Mouse (Mus musculus) cerebellum, adult 11-12 months (tissue): ENCODE measurements around the gene Zc3h12c.
A peak's percentile ranks its signal among the peaks of the same experiment; 100 is the strongest.

Source experiments
- DNase-seq: peaks from one replicate; pipeline ENCODE4 v3.0.0; 2022

The Zc3h12c gene

DNA sequence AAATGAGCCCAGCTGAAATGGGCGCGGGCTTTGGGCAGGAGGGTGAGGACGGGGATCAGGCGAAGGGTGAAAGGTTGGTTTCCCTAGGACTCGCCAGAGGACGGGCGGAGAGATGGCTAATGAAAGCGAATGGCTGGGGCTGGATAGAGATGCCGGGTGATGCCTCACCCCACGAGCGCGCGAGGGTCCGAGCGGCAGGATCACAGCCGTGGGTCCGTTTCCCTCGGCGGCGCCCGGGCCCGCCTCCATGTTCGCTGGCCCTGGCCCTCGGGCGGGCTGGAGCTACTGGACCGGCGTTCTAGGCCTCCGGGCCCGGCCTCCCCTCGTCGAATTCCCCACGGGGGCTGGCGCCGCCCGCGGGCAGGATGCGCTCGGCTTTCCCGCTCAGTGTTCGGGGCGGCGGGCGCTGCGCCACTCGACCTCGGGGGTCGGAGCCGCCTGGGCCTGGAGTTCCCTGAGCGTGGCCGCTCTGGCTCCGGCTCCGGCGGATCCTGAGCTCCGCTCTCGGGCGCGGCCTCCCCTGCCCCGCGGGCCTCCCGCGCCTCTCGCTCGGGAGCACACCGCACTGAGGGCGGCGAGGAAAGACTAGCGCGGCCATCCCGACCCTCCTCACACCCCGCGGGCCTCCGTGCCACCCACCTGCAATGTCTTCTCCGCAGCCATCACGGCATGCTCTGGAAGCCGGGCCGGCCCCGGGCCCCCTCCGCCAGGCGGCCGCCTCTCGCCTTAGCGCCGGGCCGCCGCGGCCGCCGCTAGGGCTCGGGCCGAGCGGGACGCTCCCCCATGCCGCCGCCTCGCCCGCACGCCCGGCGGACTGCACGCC is at the start of gene Zc3h12c:
Zc3h12c (minus strand) TSS at position 710 of the 823 bp plus-strand sequence.
- DNase-seq = peak; percentile 58

DNA sequence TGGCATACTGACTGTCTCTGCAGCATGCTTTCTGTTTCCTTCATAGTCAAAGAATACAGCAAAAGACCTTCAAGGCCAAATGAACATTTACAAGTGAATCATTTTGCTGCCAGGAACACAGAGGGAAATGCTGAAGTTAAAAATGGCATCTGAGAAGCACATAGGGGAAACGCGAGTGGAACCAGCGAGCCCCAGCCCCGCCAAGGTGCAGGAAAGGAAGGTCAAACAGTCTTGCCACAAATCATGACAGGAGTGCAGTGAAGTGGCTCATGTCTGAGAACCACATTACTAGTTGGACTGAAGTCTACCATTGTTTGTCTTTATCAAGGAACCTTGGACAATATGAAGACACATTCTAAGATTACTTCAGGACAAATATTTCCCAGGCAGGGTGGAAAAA is 49.3 kb upstream of the Zc3h12c start:
- no peak for DNase-seq

DNA sequence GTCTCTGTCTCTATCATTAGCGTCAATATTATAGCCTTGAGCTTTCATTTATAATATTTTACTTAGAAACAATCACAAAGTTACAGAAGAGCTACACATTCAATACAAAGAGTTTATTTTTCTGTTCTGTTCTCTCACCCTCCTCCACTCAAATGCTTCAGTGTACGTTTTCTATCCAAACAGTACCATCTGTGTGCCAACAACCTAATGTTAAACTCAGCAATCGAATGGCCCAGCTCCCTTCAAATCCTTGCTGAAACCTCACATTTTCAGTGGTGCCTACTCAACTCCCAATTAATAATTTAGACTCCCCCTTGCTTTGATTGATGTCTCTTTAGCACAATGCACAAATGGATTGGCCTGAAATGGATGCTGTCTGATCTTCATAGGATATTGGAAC is 46.9 kb upstream of the Zc3h12c start:
- DNase-seq = no peak

DNA sequence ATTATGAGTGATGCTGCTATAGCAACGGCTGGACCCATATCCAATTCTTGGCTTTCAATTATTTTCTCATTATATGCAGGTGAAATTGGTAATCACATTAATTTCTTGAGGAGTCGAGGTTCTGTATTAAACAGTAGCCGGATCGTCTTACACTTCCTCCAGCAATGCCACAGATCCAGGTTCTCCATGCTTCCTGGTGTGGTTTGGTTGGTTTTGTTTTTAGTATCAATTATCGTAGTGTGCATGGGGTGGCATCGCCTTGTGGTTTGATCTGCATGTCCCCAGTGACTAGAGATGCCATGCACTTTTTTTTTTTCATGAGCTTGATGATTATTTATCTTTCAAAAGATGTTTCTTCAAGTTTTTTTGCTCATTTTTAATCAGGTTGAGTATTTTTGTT is 44.0 kb upstream of the Zc3h12c start:
- DNase-seq = no peak

DNA sequence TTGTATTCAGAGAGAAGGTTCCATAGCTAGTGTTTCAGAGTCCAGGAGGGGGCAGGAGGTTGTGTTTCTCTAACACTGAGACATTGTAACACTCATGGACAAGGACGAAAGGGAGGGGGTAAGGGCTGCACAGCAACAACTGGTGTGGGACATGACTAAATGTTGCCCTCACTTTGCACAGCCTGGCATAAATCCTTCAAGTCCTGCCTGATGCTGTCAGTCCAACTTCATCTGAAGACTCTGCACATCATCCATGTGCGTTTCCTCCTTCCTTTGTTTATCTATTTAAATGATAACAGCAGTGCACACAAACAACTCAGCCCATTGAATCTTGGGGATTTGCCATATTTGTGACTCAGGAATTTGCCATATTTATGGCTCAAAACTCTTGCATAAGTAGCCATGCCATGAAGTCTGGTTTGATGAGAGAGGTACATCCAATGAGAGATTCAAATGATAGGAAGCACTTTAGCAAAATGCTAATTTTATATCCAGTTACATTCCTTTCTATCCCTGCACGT is 40.2 kb upstream of the Zc3h12c start:
- no peak for DNase-seq

DNA sequence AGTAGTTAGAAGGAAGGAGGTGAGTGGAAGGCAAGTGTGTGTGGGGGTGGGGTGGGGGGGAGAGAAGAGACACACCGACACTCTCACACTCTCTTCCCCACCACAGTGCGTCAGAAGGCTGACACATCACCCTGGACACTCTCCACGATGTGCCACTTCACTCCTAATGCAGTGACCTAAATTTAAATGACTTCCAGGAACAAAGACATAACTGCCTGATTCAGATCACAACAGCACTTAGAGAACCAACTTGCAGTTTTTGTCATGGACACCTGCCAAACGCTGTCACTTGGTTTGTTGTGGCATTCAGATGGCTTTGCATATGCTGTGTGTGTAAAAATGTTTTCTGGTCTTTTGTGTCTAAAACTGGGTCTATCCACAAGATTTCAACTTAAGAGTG is 34.8 kb upstream of the Zc3h12c start:
- no peak for DNase-seq

DNA sequence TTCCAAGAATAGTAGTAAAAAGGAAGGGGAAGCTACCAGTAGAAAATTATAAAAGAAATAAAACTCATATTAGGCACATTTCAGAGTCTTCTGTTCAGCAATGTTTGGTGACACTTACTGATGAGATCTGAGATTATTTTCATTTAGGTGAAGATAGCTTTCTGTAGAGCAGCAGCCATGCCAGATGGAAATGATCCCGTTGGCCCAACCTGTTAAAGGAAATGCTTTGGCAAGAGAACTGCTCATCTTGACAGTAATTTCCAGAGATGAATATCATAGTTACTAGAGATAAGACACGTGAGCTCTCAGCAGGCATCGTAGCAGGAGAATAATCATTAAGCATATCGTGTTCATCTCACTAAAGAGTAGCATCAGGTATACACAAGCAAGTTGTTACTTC is 31.9 kb upstream of the Zc3h12c start:
- no peak for DNase-seq

DNA sequence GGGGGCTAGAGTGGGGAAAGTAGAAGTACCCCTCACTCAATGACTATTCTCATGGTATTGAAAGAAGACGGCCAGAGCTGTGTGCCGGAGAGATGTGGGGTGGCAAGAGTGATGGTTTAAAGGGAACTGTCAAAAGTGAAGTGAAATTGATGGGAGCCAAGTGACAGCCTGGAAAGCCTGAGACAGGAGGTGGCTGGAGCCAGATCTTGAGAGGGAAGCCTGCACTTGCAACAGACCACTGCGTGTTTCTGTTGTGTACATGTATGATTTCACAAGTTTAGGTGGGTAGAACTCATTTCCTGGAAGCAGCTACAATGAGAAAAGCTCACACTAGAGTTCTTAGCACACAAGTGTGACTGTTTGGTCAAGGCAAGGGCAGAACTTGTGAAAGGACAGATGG is 27.5 kb upstream of the Zc3h12c start:
- DNase-seq = no peak

DNA sequence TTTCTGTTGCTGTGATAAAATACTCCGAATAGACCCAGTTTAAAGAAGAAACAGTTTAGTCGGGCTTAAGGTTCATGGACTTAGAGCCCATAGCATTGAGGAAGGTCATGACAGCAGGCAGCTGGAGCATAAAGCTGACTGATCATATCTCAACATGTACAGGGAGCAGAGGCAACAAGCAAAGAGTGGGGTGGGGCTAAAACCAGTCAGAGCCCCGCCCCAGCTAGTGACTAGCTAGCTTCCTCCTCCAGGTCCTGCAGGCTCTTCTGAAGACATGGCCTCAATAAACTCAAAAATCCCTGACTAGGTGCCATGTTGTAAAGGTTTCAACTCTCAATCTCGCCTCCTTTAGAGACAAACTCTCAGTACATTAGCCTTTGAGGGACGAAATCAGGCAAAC is 25.5 kb upstream of the Zc3h12c start:
- DNase-seq = no peak

DNA sequence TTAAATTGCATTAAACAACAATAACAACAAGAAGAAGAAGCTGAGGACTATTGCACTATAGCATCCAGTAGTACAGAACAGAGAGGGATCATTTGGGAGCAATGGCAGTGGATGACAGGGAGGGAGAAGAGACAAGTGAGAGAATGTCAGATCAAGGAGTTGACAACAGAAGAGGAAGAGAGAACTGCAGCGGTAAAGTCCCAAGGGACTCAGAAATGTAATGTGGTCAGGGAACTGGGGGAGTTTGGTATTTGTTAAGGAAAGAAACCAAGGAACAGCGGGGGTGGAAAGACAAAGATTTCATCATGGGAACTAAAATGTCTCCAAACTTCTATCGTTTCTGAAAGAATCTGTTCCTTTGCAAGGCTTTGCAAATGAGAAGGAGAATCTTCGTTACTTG is 22.5 kb upstream of the Zc3h12c start:
- no peak for DNase-seq

DNA sequence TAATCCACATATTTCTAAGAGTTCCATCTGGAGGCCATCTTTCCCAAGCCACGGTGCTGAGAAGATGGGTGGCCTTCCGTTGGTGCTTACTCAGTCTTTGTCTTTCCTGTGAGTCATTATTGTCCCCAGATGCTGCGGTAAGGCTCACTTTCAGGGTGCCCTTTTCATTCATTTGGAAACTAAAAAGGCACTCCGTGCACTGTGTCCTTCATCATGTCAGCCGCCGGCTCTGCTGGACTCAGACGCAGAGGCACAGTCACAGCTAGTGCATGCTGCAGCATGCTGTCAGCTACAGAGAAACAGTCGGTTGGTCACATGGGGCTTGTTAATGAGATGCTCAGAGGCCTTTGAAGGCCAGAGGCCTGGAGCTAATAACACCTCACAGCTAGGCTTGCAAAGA is 19.7 kb upstream of the Zc3h12c start:
- no peak for DNase-seq

DNA sequence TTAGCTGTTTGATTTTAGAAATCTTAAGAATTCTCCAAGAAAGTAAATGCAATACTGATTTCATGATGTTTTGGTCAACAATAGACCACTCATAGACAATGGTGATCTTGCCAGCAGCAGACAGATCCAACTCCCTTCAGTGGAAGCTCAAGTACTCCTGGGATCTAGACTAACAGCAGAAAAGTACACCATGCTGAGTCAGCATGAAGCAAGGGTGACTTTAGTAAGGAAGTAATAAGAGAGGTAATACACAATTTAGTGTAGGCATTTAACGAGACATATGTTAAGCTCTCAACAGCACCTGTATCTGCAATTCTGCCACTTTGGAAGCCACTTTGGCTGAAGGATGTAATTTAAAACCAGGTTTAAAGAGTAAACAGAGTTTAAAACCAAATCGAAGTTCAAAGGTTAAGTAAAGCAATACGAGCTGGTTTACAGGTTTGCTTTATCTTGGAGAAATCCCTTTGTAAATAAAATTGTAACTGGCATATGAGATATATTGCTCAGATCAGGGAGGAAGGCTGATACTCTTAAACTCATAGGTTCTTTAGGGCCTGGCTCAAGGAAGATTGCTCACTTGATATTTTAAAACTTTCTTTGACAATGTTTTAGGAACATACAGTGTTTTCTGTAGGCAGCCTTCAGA is 18.0 kb upstream of the Zc3h12c start:
- no peak for DNase-seq

DNA sequence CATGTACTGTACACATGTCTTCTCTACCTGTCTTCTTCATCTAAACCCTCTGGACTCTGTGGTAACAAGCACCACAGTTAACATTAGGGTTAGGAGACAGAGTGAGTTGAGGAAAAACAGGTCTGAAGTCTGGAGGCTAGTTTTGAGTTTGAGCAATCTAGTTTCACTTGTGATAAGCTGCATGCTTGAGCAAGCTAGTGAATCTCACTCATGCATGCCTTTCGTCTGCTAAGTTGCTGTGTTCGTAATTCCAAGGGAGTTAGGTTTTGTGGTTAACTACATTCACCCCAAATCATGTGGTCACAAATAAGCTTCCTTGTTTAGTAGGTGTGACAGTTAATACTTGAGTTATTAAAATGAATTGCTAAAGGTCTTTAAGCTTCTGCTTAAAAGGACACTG is 13.0 kb upstream of the Zc3h12c start:
- DNase-seq = no peak

DNA sequence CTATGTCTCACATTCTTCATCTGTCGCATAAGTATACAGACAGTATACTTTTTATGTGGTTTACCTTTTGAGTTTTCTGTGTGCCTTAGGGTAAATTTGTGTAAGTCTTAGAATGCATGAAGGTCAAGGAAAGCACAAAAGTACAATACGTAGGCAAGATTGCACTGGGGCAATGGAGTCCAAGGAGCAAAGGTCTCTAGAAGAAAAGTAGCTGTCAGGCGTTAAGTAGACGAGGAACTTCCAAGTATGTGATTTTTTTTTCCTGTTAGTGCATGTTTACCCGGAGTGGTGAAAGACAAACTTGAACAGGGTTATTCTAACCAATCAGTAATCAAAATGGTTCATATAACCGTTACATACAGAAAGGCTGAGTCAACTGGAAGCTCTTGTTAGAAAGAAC is 12.5 kb upstream of the Zc3h12c start:
- no peak for DNase-seq

DNA sequence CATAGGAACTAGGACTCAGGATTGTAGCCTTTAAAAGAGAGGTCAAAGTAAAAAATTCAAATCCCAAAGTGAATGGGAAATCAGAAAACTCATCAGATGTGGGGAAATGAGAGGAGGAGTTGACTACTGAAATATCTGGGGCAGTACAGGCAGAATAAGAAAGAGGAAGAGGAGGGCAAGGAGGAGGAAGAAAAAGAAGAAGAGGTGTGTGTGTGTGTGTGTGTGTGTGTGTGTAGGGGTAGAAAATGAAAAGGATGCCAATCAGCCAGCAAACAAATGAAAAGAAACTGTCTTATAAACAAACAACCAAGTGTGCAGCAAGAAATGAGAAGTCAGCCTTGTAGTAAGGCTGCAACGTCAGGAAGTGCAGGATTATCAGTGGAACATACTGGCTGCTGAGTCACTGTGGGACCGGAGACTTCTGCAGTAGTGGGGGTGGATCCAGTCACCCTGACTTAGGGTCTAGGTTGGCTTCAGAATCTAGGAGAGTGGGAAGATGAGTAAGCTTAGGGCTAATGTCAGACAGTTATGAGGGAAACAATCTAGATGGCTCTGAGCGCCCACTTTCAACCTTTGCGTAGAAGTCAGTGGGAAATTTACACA is 7.0 kb upstream of the Zc3h12c start:
- no peak for DNase-seq

DNA sequence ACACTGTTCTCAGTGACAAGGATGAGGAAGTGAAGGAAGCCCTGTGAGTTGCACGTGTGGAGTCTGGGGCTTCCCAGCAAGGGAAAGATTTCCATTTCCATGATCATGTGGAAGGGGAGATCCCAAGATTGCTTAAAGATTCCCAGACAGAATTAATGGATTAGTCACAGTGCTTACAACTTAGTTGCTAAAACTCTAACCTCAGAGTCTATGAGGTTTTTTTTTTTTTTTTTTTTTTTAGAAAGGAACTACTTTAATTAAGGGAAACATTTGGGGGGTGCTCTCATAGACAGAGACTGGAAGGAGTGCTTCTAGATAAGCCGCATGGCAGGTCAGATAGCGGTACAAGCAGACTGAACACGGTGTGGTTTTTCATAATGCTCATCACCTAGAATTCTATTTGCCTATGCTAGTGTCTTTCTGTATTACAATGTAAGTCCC is 6.3 kb upstream of the Zc3h12c start:
- no peak for DNase-seq

DNA sequence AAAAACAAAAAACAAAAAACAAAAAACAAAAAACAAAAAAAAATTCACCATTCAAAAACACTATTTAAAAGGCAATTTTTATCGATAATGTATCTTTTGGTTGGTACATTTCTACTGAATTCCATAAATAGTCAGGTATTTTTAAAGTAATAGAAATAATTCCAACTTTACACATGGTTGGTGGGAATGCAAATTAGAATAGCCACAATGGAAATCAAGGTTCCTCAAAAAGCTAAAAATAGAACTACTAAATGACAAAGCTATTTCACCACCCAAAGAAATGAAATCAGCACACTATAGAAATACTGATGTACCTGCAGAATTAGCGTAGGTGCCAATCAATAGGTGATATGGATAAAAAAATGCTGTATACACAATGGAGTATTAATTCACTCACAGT is 5.6 kb upstream of the Zc3h12c start:
- no peak for DNase-seq

DNA sequence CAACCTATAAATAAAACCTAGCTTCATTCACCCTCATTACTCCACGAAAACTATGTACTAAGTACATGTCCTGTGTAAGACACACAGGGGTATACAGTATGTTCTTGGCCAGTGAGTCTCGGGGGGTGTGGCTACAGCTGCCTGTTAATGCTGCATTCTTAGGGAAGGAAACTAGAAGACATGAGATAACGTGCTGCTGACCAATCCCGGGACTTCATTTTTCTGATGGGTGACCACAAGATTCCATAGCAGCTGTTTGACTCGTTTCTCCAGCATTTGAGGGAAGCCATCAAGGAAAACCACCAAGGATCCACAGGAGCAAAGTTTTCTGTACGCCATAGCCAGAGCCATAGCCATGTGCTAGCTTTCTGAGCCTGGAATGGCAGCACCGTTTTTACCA is 4.2 kb upstream of the Zc3h12c start:
- DNase-seq = no peak

DNA sequence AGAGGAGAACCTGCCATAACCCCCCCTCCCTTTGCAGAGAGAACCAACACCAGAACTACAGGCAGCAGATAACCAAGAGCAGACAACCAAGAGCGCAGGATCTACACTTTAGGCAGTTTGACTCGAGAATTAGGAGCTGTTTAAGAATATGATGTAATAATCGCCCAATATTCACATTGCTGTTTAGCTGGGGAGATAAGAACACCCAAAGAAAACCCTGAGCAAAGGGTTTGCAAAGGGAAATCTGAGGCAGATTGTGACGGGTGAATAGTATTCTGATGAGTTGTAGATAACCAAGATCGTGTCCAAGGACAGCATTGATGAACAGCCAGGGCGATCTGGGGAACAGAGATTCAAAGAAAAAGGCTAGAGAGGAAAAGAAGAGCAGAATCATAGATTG is 2.3 kb upstream of the Zc3h12c start:
- DNase-seq = no peak

DNA sequence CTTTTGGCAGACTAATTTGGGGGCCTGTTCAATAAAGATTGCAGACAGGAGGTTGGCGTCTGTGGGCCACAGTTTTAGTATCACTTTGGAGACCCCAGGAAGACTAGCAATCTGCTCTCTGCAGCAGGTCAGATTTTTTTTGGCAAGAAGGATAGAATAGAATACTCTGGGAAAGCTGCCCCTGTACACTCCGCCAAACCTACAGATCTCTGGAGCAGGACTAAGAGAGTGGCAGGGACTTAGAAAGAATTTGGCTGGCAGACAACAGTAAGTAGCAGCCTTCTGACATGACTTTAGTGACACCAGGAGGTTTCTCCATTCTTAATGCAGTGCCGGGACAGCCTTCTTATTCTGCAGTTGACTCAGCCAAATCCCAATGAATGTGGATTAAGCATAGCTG is 1.8 kb upstream of the Zc3h12c start:
- DNase-seq = no peak

DNA sequence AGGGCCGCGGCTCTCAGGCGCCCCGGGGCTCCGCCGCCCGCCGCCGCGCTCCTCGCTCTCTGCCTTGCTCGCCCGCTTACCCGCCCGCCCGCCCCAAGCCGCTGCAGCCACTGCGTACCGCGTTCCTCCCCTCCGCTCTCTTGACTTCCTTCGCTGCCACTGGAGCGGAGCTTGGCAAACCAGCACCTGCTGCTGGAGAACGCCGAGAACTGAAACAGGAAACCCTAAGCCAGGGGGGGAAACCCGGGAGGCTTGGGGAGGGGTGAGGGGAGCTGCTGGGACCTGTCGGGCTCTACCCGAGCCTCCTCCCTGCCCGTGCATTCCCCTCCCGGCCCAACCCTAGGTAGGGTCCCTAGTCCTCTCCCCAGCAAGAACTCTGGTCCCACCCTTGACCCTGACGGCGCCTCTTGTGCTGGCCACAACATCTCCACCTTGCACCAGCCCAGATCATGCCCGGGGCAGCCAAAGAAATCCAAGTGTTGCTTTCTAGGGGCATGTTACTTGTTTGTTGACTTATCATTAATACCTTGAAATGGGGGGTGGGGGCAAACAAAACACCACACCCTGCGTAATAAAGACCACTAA is 406 bp upstream of the Zc3h12c start:
- DNase-seq = peak; percentile 81

DNA sequence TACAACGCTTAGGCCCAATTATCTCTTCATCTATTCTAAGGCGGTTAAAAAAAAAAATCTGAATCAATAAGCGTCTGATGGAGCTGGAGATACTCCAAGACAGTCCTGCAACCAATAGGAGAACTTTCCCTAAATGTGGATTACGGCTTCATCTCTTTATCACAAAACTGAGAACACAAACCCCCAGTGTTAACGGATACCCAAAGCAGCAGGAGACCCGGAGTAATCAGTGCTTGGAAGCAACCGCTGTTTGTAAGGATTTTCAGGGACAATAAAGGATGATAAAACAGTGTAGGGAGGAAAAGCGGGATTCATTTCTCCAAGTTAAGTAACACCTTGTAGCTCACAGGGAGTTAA is 888 bp downstream of the Zc3h12c start:
- no peak for DNase-seq

DNA sequence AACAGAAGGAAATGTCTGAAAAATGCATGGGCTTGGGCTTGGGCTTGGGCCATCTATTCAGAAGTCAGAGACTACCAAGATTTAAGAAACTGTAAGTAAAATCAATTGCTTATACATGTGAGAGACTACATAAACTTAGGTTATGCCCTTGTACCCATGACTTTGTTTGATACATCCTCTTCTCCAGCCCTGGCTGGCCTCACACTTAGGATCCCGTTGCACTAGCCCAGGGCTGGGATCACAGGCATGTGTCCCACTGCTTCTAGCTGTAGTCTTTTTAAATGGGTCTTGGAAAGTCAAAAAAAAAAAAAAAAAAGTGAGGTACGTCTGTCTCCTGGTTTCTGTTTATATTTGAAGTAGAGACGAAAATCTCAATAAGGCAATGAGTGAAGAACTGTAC is 1.3 kb downstream of the Zc3h12c start:
- DNase-seq = no peak

DNA sequence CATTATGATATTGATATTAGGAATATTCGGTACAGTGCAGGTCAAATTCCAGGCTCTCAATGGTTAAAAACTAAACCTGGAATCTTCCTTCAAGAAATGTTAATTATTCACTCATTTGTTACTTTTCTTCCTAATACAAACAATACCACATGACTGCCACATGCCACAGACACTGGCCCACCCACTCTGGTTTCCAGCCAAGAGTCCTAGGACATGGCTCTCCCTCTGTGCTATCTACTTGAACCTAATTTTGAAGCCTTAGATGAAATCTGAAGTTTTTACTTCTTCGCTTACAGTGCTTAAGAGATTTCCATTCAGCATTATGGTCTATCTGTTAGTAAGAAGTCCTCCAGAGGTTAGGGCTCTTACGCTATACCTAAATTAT is 2.7 kb downstream of the Zc3h12c start:
- DNase-seq = no peak
